Mouse (Mus musculus): ENCODE results near the gene 4930512M02Rik. TPM values are rescaled to one million over a fixed set of nuclear protein-coding genes. Genes with fewer than 3 reads are reported as not detected.

Gene 4930512M02Rik
- total RNA-seq, 1 experiment from 2014 or later, result not detected

GRCm38 (mm10) chr11:11569466-11570132 is 58.0 kb downstream of the 4930512M02Rik start:
- ATAC-seq (replicated peaks; ENCODE audit: insufficient number of reproducible peaks, low FRiP score, low TSS enrichment, poor library complexity, severe bottlenecking), result peak; percentile 32; the same call in 1 of the 2 replicates

DNA sequence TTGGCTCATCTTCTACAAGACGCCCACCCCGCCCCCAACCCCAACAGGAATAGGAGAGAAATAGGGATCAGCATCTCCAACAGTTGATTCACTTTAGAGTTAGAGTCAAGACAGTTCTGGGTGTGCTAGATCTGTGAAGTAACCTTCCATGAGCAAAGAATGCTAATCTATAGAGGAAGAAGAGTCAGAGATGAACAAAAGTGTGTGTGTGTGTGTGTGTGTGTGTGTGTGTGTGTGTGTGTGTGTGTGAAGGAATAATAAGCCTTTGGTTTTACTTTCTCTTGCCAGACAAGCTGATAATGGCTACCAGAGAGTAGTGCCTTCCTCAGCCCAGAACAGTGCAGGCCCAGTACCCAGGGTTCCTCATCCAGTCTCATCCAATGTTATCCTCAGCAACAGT is 59.6 kb downstream of the 4930512M02Rik start:
- no peak for ATAC-seq (replicated peaks; ENCODE audit: insufficient number of reproducible peaks, low FRiP score, low TSS enrichment, poor library complexity, severe bottlenecking)

DNA sequence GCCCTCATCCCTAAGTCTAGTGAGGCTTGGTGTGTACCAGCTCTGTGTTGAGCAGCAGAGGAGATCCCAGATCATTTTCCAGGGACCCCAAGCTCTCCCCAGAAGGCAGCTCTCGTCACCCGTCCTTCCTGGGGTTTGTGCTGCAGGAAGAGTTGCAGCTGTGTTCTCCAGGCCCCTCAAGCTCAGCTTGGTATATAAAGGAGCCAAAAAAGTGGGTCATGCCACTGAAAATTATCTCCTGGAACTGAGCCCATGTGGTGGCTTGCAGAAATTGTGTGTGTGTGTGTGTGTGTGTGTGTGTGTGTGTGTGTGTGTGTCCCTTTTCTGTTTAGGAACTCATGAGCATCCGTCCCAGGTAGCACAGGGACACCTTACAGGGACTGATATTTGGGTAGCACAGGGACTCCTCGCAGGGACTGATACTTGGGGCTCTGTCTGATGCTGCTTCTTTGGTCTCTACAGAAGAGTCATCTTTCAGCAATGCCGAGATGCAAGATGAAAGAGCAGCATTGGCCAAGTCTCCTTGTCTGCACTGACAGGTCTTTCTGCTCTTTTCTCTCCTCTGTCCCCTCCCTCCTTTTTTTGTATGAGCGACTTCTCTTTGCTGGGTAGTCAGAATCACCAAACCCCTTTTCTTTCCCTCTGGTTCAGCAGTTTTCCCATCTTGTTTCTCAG is 62.4 kb downstream of the 4930512M02Rik start:
- ATAC-seq (replicated peaks; ENCODE audit: insufficient number of reproducible peaks, low FRiP score, low TSS enrichment, poor library complexity, severe bottlenecking), result no peak

DNA sequence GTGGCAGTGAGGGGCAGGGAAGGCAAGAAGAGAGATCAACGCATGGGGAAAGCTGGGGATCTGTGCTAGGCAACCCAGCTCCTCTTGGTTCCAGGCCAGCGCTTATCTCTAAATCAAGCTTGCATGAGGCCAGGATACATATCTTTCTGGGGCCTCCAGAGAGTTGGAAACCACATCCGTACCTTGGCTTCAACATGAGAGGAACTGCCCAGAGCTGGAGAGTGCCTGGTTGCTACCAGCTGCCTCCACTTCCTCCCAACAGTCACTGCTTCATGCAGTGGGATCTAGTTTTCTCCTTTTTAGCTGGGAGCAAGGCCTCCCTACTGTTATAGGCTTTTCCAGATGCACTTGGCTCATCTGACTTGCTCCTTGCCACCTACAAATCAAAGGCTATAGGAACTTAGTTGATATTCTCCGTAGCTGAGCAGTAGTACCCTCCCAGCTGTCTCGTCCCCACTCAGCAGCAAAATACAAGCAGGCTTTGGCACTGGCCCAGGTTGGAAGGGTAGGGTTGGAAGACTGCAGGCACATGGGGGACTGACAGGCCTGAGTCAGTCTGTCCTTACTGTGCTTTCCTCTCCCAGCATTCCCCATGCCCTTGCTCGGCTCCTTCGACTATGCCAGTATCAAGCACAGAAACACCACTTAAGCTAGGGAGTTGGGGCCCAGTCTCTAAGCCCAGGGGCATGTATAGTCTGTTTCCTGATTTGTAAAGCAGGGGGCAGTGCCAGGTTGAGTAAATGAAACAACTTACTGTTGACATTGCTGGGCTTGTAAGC is 63.2 kb downstream of the 4930512M02Rik start:
- ATAC-seq (replicated peaks; ENCODE audit: insufficient number of reproducible peaks, low FRiP score, low TSS enrichment, poor library complexity, severe bottlenecking), result peak; percentile 60

GRCm38 (mm10) chr11:11561118-11561517 is 66.5 kb downstream of the 4930512M02Rik start:
- ATAC-seq (replicated peaks; ENCODE audit: insufficient number of reproducible peaks, low FRiP score, low TSS enrichment, poor library complexity, severe bottlenecking), result no peak

- ATAC-seq (replicated peaks; ENCODE audit: insufficient number of reproducible peaks, low FRiP score, low TSS enrichment, poor library complexity, severe bottlenecking), result no peak
These were observed 68.4 kb downstream of the 4930512M02Rik start for GRCm38 (mm10) chr11:11559099-11559686.

DNA sequence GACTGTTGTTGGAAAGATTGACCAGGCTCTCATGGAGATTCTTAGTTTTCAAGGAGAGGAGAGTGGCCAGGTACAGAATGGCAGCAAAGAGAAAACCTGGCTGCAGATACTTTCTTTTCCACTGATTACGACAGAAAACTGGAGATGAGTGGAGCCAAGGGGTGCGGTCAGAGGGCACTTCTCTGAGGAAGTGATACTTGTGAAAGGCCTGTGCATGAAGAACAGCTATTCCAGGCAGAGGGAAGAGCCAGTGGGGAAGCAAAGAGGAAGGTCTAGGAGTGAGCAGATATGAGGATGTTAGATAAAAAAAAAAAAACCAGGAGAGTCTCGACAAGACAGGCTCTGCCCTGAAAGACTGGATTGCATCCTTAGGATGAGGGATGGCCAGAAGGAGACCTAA is 69.0 kb downstream of the 4930512M02Rik start:
- ATAC-seq (replicated peaks; ENCODE audit: insufficient number of reproducible peaks, low FRiP score, low TSS enrichment, poor library complexity, severe bottlenecking), result peak; percentile 56

DNA sequence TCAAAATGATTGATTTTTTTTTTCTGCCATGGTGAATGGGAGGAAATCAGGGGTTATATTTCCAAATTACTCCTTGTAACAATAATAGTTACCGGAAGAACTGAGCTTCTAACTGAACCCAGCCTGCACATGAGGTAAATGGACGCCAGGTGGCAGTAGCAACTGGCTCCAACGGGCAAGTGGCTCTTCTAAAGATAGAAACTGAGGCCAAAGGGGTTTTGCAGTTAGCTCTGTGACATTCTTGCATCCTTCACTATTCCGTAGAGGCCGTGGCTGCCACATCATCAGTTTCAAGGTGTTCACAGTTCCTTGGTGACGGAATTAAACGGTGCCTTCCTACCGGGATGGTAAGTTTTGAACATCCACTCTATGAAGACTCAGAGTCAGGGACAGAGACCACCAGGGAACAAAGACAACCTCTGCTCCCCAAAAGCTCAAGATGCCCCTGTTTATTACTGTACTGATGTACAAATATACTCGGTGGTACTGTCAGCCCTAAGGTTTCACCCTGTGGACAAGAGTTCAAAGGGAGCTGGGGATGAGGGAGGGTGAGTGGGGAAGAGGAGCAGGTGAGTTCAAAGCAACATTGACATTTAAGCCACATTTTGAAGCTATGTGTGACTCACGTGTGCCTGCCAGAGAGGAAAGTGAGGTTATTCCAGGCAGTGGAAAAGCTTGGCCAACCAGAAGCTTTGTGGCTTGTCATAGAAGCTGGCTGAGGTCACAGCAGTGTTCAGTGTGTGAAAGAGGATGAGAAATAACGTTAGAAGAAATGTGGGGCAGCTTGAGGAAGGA is 70.3 kb downstream of the 4930512M02Rik start:
- ATAC-seq (replicated peaks; ENCODE audit: insufficient number of reproducible peaks, low FRiP score, low TSS enrichment, poor library complexity, severe bottlenecking), result peak; percentile 58

GRCm38 (mm10) chr11:11556186-11556585 is 71.4 kb downstream of the 4930512M02Rik start:
- ATAC-seq (replicated peaks; ENCODE audit: insufficient number of reproducible peaks, low FRiP score, low TSS enrichment, poor library complexity, severe bottlenecking), result no peak

DNA sequence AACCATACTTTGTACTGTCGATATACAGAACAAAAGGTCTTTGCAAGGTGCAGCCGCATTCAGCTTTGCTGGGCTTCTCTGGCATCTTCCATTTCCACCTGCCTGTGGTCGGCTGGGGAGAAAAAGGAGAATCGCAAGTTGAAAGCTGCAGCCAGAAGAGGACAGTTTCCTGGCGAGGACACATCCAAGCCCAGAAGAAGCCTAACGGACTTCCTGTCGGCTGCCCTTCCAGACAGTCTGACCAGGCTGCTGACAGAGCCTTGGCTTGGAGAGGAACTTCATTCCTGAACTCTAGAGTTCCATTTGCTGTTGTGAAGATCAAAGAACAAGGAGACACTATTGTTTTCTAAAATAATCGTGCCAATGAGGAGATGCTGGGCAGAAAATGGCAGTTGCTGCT is 72.1 kb downstream of the 4930512M02Rik start:
- no peak for ATAC-seq (replicated peaks; ENCODE audit: insufficient number of reproducible peaks, low FRiP score, low TSS enrichment, poor library complexity, severe bottlenecking)

- ATAC-seq (replicated peaks; ENCODE audit: insufficient number of reproducible peaks, low FRiP score, low TSS enrichment, poor library complexity, severe bottlenecking), result no peak
These were observed 79.9 kb downstream of the 4930512M02Rik start for GRCm38 (mm10) chr11:11547597-11548240.

GRCm38 (mm10) chr11:11546903-11547511 is 80.6 kb downstream of the 4930512M02Rik start:
- ATAC-seq (replicated peaks; ENCODE audit: insufficient number of reproducible peaks, low FRiP score, low TSS enrichment, poor library complexity, severe bottlenecking), result no peak

DNA sequence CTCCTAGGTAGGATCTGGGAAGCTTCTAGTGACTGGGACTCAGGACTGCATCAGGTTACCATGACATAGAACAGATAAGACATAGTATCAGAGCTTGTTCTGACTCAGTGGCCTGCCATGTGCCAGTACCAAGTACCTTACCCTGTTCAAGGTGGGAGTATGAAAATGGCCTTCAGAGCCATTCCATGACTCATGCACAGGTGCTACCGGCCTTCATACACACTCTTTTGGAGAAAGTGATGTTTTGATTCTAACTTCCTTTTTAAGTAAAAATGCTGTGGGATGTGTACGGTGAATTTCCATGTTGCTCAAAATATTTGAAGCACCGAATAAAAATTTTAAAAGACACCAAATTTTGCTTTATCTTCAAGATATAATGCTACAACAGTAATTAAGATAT is 81.7 kb downstream of the 4930512M02Rik start:
- ATAC-seq (replicated peaks; ENCODE audit: insufficient number of reproducible peaks, low FRiP score, low TSS enrichment, poor library complexity, severe bottlenecking), result no peak

Other genes with a start within 250 kb of the 4930512M02Rik start
- gene Spata48, start 165.7 kb downstream of the 4930512M02Rik start, total RNA-seq (2017), result 0.86 to 2.5 TPM (median 2.2 TPM) in 3 replicates
- gene Zpbp, start 165.4 kb downstream of the 4930512M02Rik start, total RNA-seq (2017), result 0.11 to 1.3 TPM (median 0.48 TPM) in 3 replicates
- gene Ikzf1, start 57.2 kb upstream of the 4930512M02Rik start, total RNA-seq (2017), result 137 to 339 TPM (median 177 TPM) in 3 replicates
- gene Fignl1, start 181.1 kb upstream of the 4930512M02Rik start, total RNA-seq (2017), result 1.8 to 4.7 TPM (median 4.7 TPM) in 3 replicates

Data from monocyte, adult 5-6 weeks (primary cell).